ENCODE assay signal across 8 mouse cellular contexts in the genomic region with DNA sequence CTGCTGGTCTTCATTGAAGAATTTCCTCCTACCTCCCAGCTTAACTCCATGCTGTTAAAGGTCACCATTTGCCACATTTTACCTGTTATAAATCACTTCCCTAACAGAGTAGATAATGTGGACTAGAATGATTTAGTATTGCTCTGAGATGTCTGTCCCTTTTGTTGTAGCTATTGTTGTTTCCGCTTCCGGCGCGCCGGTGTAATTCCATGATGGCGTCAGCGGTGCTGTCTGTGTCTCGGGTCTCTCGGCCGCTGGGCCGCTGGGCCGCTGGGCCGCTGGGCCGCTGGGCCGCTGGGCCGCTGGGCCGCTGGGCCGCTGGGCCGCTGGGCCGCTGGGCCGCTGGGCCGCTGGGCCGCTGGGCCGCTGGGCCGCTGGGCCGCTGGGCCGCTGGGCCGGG.
DNase-seq lines count a peak whose midpoint lies in the region; TF ChIP-seq lines count a peak whose summit lies in the region.
"Not testable (repeated sequence)": the region's sequence is repeated elsewhere in the genome, so short reads cannot be mapped to it uniquely, and the experiment has no call there.

No protein-coding gene starts in this region.

- peak overlapping the region; percentile 73 for H3K9ac ChIP-seq in ES-E14 (ENCODE audit: insufficient read depth, low read depth, low read length, poor library complexity, severe bottlenecking)

- H3K36me3 ChIP-seq in E14TG2a.4 (ENCODE audit: insufficient read depth, low read length); ES-E14 (ENCODE audit: control insufficient read depth, insufficient read depth, low read length, poor library complexity, severe bottlenecking); testis, adult 2 months (ENCODE audit: control insufficient read depth, insufficient read depth, low read length): not testable (repeated sequence)

- H3K4me1 ChIP-seq in E14TG2a.4 (replicated peaks; ENCODE audit: low read depth, low read length); ES-E14 (ENCODE audit: control insufficient read depth in 2 of 2, insufficient read depth in 2 of 2, low read length in 2 of 2, poor library complexity in 1 of 2): not testable (repeated sequence)
- peaks cover 12% of the 10 kb centered on the region for H3K4me1 ChIP-seq in testis, adult 2 months (ENCODE audit: control insufficient read depth, insufficient read depth, low read length)

- in situ Hi-C loops in ES-E14 (cut with MboI; ENCODE audit: low sequenced_read_pairs in 2 of 2, unreplicated experiment in 2 of 2): not testable (repeated sequence)

- not testable (repeated sequence) for H3K27me3 ChIP-seq in E14TG2a.4 (ENCODE audit: insufficient read depth, low read length); testis, adult 2 months (ENCODE audit: control insufficient read depth, insufficient read depth, low read length)

- not testable (repeated sequence) for TF ChIP-seq CTCF in E14TG2a.4 (conservative IDR thresholded peaks at IDR 0.05; ENCODE audit: low read length); testis, adult 2 months (IDR thresholded peaks at IDR 0.05; ENCODE audit: control insufficient read depth, insufficient read depth, insufficient replicate concordance, low read depth, low read length)

- not testable (repeated sequence) for H3K9me3 ChIP-seq in E14TG2a.4 (ENCODE audit: low read length); ES-E14 (ENCODE audit: control insufficient read depth, insufficient read depth, low read depth, low read length)

- peak overlapping the region; percentile 69 for H3K4me3 ChIP-seq in E14TG2a.4 (replicated peaks; ENCODE audit: low read length)
- H3K4me3 ChIP-seq in ES-E14 (ENCODE audit: insufficient read depth in 1 of 2, low read depth in 1 of 2, low read length in 2 of 2, poor library complexity in 1 of 2, severe bottlenecking in 1 of 2): peak overlapping the region in 1 of 2 experiments; percentile 69; a peak in 2 of 4 replicates
- H3K4me3 ChIP-seq in testis, adult 2 months (ENCODE audit: control insufficient read depth, low read depth, low read length): peak overlapping the region; percentile 96

- TF ChIP-seq POLR2A in testis, adult 2 months (IDR thresholded peaks at IDR 0.05; ENCODE audit: control insufficient read depth, low read depth, low read length): peak; percentile 46; the same call in 1 of the 2 replicates

- not testable (repeated sequence) for H3K27ac ChIP-seq in ES-E14 (ENCODE audit: insufficient read depth, low read depth, low read length, poor library complexity, severe bottlenecking)
- peak overlapping the region; percentile 91; the same call in 1 of the 2 replicates for H3K27ac ChIP-seq in testis, adult 2 months (ENCODE audit: control insufficient read depth, insufficient read depth, low read depth, low read length)

- DNase-seq in ES-CJ7 (ENCODE audit: low read depth, low spot score): peak; percentile 25
- DNase-seq in ES-E14 (ENCODE audit: low read depth, low spot score): not testable (repeated sequence)
- DNase-seq in R1 (ENCODE audit: low read depth, low spot score): peak; percentile 62
- peak; percentile 61 for DNase-seq in ZHBTc4 (ENCODE audit: low read depth, low spot score)
- DNase-seq in heart, adult 11 months: peak; percentile 59
- peak; percentile 62 for DNase-seq in testis, postnatal 14 days (ENCODE audit: low spot score)
